Mouse (Mus musculus): ENCODE measurements at regions not wholly inside any gene's neighbourhood (a gene's known extent, or its start where the extent isn't known, plus 50 kb on each side); places are given as distances from the start of the nearest gene placed in this dataset.

DNA sequence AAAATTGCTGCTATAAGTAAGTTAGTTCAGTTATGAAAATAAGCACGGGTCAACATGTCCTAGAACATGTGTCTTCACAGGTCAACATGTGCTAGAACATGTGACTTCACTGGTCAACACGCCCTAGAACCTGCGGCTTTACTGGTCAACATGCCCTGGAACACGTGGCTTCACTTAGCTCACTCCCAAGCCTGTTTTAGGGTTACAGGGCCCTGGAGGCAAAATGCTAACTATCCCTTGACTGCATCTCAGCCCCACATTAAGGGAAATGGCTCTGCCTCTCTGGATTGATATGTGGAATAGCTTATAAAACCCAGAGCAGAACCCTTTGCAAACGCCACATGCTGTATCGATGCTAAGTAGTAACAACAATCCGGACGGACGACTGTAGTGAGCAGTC is 67.8 kb downstream of the Nkx6-1 start:
- 85% methylated on average over 9 of the region's 9 CpGs for WGBS

DNA sequence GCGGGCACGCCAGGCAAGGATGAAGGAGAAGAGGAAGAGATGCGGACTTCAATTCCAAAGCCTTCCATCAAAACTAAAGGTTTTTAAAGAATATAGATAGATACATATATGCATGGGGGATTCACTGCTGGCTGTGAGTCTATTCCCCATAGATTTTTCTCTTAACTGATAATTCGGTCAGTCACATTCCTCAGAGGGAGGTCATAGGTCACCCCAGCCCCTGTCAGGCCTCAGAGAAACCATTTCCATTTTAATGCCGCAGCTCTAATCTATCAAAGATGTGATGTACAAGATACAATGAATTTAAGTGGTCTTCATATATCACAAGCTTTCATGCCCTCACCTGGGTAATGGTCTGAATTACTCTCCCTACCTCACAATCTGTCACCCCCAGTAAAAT is 73.6 kb downstream of the Nkx6-1 start:
- no peak for DNase-seq
- no peaks in the 10 kb centered on the region for H3K4me1 ChIP-seq (ENCODE audit: control insufficient read depth, insufficient read depth, low read length)
- no peak overlapping the region for H3K4me3 ChIP-seq (replicated peaks; ENCODE audit: extremely low read depth, low read depth, low read length)
- WGBS, result 81% methylated on average over 5 of the region's 5 CpGs
- TF ChIP-seq CTCF (IDR thresholded peaks at IDR 0.05; ENCODE audit: insufficient read depth, low read length) (no peak), POLR2A (IDR thresholded peaks at IDR 0.05; ENCODE audit: borderline replicate concordance, extremely low read depth, low read depth, low read length) (no peak)

More for the DNA sequence above, 67.8 kb downstream of the Nkx6-1 start:
- no peak for DNase-seq
- Histone ChIP-seq H3K4me1 (ENCODE audit: control insufficient read depth, insufficient read depth, low read length) (no peaks in the 10 kb centered on the region), H3K4me3 (replicated peaks; ENCODE audit: extremely low read depth, low read depth, low read length) (no peak overlapping the region)
- TF ChIP-seq POLR2A (IDR thresholded peaks at IDR 0.05; ENCODE audit: borderline replicate concordance, extremely low read depth, low read depth, low read length) (no peak), CTCF (IDR thresholded peaks at IDR 0.05; ENCODE audit: insufficient read depth, low read length) (no peak)

DNA sequence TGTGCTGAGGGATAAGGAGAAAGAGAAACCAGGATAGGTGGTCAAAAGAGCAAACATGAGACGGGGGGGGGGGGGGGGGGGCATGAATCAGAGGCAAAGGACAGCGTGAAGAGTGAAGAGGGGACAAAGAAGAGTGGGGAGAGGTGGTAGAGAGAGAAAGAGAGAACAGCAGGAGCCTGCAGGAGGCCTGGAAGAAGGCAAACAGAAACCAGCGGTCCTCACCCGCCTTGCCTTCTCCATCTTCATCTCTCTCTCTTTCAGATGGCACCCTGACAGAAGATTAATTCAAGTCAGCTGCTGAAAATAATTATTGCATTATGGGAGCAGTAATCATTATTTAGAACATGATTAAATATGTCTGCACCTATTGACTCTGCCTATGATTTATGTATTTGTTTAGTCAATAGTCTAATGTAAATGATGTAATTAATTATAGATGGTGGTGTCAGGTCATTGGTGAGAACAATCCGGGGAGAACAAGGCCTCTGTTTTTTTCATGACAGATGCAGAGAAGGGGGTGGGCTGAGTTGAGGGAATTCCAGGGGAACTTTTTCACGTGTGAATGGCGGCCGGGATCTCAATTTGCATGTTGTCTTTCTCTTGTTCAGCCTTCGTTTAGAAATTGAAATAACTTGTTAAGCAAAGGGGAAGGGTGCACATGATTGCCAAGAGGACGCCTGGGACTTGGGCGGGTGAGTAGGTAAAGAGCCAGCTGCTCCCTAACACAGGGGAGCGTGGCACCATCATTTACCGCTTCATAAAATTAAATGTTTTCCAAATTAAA is 74.3 kb downstream of the Nkx6-1 start:
- DNase-seq, result no peak
- TF ChIP-seq CTCF (IDR thresholded peaks at IDR 0.05; ENCODE audit: insufficient read depth, low read length), result no peak
- 53% methylated on average over 13 of the region's 13 CpGs for WGBS
- no peaks in the 10 kb centered on the region for H3K4me1 ChIP-seq (ENCODE audit: control insufficient read depth, insufficient read depth, low read length)
- H3K4me3 ChIP-seq (replicated peaks; ENCODE audit: extremely low read depth, low read depth, low read length), result no peak overlapping the region

DNA sequence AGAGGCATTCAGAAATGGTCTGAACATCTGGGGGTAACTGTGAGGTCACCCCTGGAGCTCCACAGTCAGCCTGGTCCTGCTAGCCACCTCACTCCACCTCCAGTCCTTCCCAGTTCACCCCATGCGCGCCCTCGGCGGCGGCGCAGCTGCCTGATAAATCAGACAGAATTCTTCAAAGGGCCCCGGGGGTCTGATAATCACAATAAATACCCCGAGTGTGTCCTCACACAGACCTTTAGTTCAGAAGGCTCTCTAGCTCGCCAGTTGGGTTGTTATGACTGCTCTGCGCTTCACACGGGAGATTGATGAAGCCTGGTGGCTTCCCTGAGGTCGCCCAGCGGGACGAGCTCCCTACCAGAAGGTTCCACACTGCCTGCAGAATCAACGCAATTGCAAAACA is 91.8 kb downstream of the Nkx6-1 start:
- no peak overlapping the region for H3K4me3 ChIP-seq (replicated peaks; ENCODE audit: extremely low read depth, low read depth, low read length)
- TF ChIP-seq CTCF (IDR thresholded peaks at IDR 0.05; ENCODE audit: insufficient read depth, low read length) (no peak), POLR2A (IDR thresholded peaks at IDR 0.05; ENCODE audit: borderline replicate concordance, extremely low read depth, low read depth, low read length) (no peak)
- DNase-seq, result no peak
- H3K4me1 ChIP-seq (ENCODE audit: control insufficient read depth, insufficient read depth, low read length), result no peaks in the 10 kb centered on the region
- WGBS, result 47% methylated on average over 15 of the region's 15 CpGs

DNA sequence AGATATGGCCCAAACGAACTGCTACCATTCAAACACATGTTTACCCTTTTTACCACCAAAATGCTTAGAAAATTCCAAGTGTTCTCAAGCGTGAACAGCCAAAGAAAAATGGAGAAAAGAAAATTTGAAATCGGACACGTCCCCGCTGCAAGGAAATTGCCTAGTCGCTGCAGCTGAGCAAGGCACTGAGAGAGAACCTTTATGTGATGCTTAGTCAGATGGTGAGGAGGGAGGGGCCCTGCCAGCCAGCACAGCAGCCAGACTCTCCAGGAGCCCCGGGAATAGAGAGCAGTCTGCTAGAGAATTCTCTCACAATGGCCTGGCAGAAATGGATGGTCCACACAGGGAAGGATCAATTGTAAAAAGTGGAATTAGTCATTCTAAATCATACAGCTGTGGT is 99.0 kb downstream of the Nkx6-1 start:
- no peaks in the 10 kb centered on the region for H3K4me1 ChIP-seq (ENCODE audit: control insufficient read depth, insufficient read depth, low read length)

DNA sequence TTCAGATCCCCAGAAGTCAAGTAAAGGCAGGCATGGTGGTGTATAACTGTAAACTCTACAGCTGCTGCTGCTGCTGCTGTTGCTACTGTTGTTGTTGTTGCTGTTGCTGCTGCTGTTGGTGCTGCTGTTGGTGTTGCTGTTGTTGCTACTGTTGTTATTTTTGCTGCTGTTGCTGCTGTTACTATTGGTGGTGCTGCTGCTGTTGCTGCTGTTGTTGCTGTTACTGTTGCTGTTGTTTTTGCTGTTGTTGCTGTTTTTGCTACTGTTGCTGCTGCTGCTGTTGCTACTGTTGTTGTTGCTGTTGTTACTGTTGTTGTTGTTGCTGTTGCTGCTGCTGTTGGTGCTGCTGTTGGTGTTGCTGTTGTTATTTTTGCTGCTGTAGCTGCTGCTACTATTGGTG is 104.4 kb downstream of the Nkx6-1 start:
- TF ChIP-seq POLR2A (IDR thresholded peaks at IDR 0.05; ENCODE audit: borderline replicate concordance, extremely low read depth, low read depth, low read length) (no peak), CTCF (IDR thresholded peaks at IDR 0.05; ENCODE audit: insufficient read depth, low read length) (no peak)
- DNase-seq, result no peak
- H3K4me1 ChIP-seq (ENCODE audit: control insufficient read depth, insufficient read depth, low read length), result no peaks in the 10 kb centered on the region
- H3K4me3 ChIP-seq (replicated peaks; ENCODE audit: extremely low read depth, low read depth, low read length), result no peak overlapping the region

More for the DNA sequence above, 99.0 kb downstream of the Nkx6-1 start:
- TF ChIP-seq CTCF (IDR thresholded peaks at IDR 0.05; ENCODE audit: insufficient read depth, low read length) (no peak), POLR2A (IDR thresholded peaks at IDR 0.05; ENCODE audit: borderline replicate concordance, extremely low read depth, low read depth, low read length) (no peak)
- DNase-seq, result no peak
- 49% methylated on average over 7 of the region's 7 CpGs for WGBS
- no peak overlapping the region for H3K4me3 ChIP-seq (replicated peaks; ENCODE audit: extremely low read depth, low read depth, low read length)

DNA sequence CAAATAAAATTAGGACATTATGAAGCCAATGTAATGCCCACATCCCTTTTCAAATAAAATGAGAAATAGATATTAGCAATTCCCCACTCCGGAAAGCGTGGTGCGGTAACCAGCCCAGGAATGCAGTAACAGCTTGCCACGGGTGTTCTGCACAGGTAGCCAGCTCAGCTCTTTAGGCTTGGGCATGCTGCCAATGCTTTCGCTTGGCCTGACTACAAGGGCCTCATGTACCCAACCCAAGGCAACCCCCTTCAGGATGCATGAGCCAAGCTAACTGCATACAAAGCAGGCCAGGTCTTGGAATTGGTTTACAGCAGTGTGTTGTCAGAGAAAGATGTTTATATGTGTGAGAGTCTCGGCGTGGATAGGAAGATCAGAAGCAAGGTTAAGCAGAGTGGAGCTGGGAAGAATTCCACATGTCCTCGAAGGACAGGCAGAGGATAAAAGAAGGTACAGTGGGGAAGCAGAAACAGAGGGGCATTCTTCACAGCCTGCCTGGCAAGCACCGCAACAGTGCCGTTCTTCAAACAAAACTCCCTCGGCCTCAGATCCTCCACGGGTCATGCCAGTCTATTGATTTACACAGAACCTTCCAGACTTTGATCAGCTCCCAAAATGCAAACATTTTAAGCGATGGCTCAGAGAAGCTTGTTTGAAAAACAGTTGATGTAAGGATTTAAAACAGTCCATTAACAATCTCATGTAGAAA is 106.4 kb downstream of the Nkx6-1 start:
- 49% methylated on average over 13 of the region's 13 CpGs for WGBS
- no peaks in the 10 kb centered on the region for H3K4me1 ChIP-seq (ENCODE audit: control insufficient read depth, insufficient read depth, low read length)
- no peak overlapping the region for H3K4me3 ChIP-seq (replicated peaks; ENCODE audit: extremely low read depth, low read depth, low read length)
- TF ChIP-seq CTCF (IDR thresholded peaks at IDR 0.05; ENCODE audit: insufficient read depth, low read length), result no peak
- no peak for TF ChIP-seq POLR2A (IDR thresholded peaks at IDR 0.05; ENCODE audit: borderline replicate concordance, extremely low read depth, low read depth, low read length)
- DNase-seq, result peak; percentile 8

DNA sequence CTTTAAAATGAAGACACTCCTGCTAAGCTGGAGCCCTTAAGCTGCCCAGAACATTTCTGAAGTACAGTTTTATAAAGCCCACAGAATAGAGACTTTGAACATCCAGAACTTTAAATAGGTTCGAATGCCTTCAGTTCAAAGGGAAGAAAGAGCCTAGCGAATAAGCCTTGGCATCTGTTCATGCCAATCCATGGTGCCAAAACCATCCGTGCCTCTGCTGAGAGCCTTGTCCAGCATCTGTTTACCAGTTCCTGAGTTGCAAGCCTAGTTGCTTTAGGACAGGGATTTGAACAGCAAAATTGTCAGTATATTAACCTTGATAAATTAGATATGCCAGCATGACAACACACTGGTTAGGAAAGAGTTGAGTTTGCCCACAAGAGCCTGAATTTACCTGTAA is 107.6 kb downstream of the Nkx6-1 start:
- TF ChIP-seq CTCF (IDR thresholded peaks at IDR 0.05; ENCODE audit: insufficient read depth, low read length) (no peak), POLR2A (IDR thresholded peaks at IDR 0.05; ENCODE audit: borderline replicate concordance, extremely low read depth, low read depth, low read length) (no peak)
- Histone ChIP-seq H3K4me1 (ENCODE audit: control insufficient read depth, insufficient read depth, low read length) (no peaks in the 10 kb centered on the region), H3K4me3 (replicated peaks; ENCODE audit: extremely low read depth, low read depth, low read length) (no peak overlapping the region)
- DNase-seq, result no peak
- WGBS, result 71% methylated on average over 3 of the region's 3 CpGs

DNA sequence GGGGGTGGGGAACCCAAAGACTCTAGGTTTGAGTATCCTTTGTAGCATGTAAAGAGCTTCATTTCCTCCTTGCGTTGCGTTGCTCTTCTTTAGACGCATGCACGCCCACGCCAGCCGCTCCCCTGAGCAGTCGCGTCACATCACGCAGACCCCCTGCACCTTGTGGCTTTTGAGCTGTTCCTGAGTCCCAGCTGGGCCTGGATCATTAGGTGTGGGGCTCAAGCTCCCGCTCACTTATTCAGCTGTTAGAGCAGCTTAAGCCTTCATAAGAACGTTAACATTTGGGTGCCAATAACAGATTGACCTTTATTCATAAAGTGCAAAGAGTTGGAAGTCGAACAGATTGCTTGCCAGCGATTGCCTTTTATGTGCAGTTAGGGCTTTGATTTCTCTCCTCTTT is 121.5 kb downstream of the Nkx6-1 start:
- no peaks in the 10 kb centered on the region for H3K4me1 ChIP-seq (ENCODE audit: control insufficient read depth, insufficient read depth, low read length)
- H3K4me3 ChIP-seq (replicated peaks; ENCODE audit: extremely low read depth, low read depth, low read length), result no peak overlapping the region
- DNase-seq, result no peak
- TF ChIP-seq POLR2A (IDR thresholded peaks at IDR 0.05; ENCODE audit: borderline replicate concordance, extremely low read depth, low read depth, low read length) (no peak), CTCF (IDR thresholded peaks at IDR 0.05; ENCODE audit: insufficient read depth, low read length) (no peak)
- WGBS, result 51% methylated on average over 13 of the region's 13 CpGs

DNA sequence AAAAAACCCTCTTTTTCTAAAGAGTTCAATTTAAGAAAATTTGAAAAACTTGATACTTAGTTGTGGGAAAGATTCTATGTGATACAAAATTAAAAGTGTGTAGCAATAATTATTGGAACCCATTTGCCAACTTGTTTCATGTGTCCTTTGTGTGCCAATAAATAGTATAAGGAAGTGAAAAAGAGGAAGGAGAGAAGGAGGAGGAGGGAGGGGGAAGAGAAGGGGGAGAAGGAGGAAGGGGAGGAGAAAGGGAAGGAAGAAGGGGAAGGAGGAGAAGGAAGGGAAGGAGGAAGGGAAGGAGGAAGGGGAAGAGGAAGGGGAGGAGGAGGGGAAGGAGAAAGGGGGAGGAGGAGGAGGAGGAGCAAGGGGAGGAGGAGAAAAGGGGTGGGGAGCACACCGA is 125.0 kb downstream of the Nkx6-1 start:
- no peak overlapping the region for H3K4me3 ChIP-seq (replicated peaks; ENCODE audit: extremely low read depth, low read depth, low read length)
- no peaks in the 10 kb centered on the region for H3K4me1 ChIP-seq (ENCODE audit: control insufficient read depth, insufficient read depth, low read length)
- WGBS, result 54% methylated on average over 1 of the region's 1 CpGs
- no peak for TF ChIP-seq POLR2A (IDR thresholded peaks at IDR 0.05; ENCODE audit: borderline replicate concordance, extremely low read depth, low read depth, low read length)
- no peak for TF ChIP-seq CTCF (IDR thresholded peaks at IDR 0.05; ENCODE audit: insufficient read depth, low read length)
- no peak for DNase-seq
